Mouse (Mus musculus) forebrain, embryonic 15.5 days (tissue): Measurements from ENCODE around the gene 1110051M20Rik. TPM values are rescaled to one million over a fixed set of nuclear protein-coding genes. Genes with fewer than 3 reads are reported as not detected.

Source experiments
- ATAC-seq: fragments of 200-750 bp; cut with Nextera tagmentation; replicated peaks from 2 replicates; pipeline ENCODE4 v1.8.0; 2017; ENCODE audit warnings: mild to moderate bottlenecking, moderate TSS enrichment, moderate library complexity
- H3K27ac ChIP-seq: fragments of 300-500 bp; sonication (generic); replicated peaks from 2 replicates; pipeline ENCODE4 v1.5.1; 2015; ENCODE audit warnings: mild to moderate bottlenecking, inconsistent platforms
- H3K27me3 ChIP-seq: fragments of 300-500 bp; sonication (generic); 2 replicates; pipeline ENCODE4 v1.6.1; 2015; ENCODE audit warnings: inconsistent platforms
- H3K36me3 ChIP-seq: fragments of 300-500 bp; sonication (generic); 2 replicates; pipeline ENCODE4 v1.6.1; 2015; ENCODE audit warnings: mild to moderate bottlenecking, inconsistent platforms
- H3K4me1 ChIP-seq: fragments of 300-500 bp; sonication (generic); 2 replicates; pipeline ENCODE4 v1.6.1; 2015; ENCODE audit warnings: inconsistent platforms
- H3K4me2 ChIP-seq: fragments of 300-500 bp; sonication (generic); replicated peaks from 2 replicates; pipeline ENCODE4 v1.6.1; 2015; ENCODE audit warnings: mild to moderate bottlenecking, inconsistent platforms
- H3K4me3 ChIP-seq: fragments of 300-500 bp; sonication (generic); 2 replicates; pipeline ENCODE4 v1.5.1; 2015; ENCODE audit warnings: mild to moderate bottlenecking, inconsistent platforms
- H3K9ac ChIP-seq: fragments of 300-500 bp; sonication (generic); replicated peaks from 2 replicates; pipeline ENCODE4 v1.6.1; 2015; ENCODE audit warnings: mild to moderate bottlenecking, inconsistent platforms
- H3K9me3 ChIP-seq: fragments of 300-500 bp; sonication (generic); 2 replicates; pipeline ENCODE4 v1.6.1; 2016; ENCODE audit warnings: inconsistent platforms
- WGBS: fragments of 180-500 bp; shearing (Covaris S2); methylation state at CpG from one replicate; pipeline ENCODE4 v1.1.7; 2015; ENCODE audit warnings: mixed read lengths; 5-methylcytosine and 5-hydroxymethylcytosine counted together
- polyA plus RNA-seq: library from polyadenylated mRNA; unstranded; fragments of >200 nt; fragmentation: Nextera tagmentation; extraction: Ambion mirVana; gene quantifications from 2 replicates; pipeline ENCODE4 v1.2.1, GENCODE M21; 2015

Gene 1110051M20Rik
- polyA plus RNA-seq, 1 experiment from 2014 or later, result 168 TPM

GRCm38 (mm10) chr2:91405071-91405470 lies 39.4 kb downstream of the 1110051M20Rik start:
- no peaks in the 10 kb centered on the region for H3K36me3 ChIP-seq
- H3K9me3 ChIP-seq, result no peaks in the 10 kb centered on the region
- H3K4me2 ChIP-seq, result no peak overlapping the region
- no peaks in the 10 kb centered on the region for H3K27me3 ChIP-seq
- peaks cover 3% of the 10 kb centered on the region for H3K4me1 ChIP-seq
- no peak overlapping the region for H3K27ac ChIP-seq
- ATAC-seq, result no peak
- 79% methylated on average over 4 of the region's 4 CpGs for WGBS
- no peak overlapping the region for H3K4me3 ChIP-seq
- H3K9ac ChIP-seq, result no peak overlapping the region

GRCm38 (mm10) chr2:91399727-91400126 lies 44.8 kb downstream of the 1110051M20Rik start:
- no peak overlapping the region for H3K4me3 ChIP-seq
- no peak overlapping the region for H3K4me2 ChIP-seq
- peak overlapping the region; percentile 80 for H3K27ac ChIP-seq
- H3K36me3 ChIP-seq, result no peaks in the 10 kb centered on the region
- no peaks in the 10 kb centered on the region for H3K9me3 ChIP-seq
- H3K4me1 ChIP-seq, result peaks cover 16% of the 10 kb centered on the region
- H3K9ac ChIP-seq, result no peak overlapping the region
- ATAC-seq, result peak; percentile 87
- H3K27me3 ChIP-seq, result no peaks in the 10 kb centered on the region
- WGBS, result 3% methylated on average over 2 of the region's 2 CpGs

GRCm38 (mm10) chr2:91399168-91399567 lies 45.3 kb downstream of the 1110051M20Rik start:
- no peaks in the 10 kb centered on the region for H3K36me3 ChIP-seq
- H3K4me3 ChIP-seq, result no peak overlapping the region
- no peaks in the 10 kb centered on the region for H3K27me3 ChIP-seq
- WGBS, result 15% methylated on average over 3 of the region's 3 CpGs
- H3K9ac ChIP-seq, result no peak overlapping the region
- no peaks in the 10 kb centered on the region for H3K9me3 ChIP-seq
- peaks cover 16% of the 10 kb centered on the region for H3K4me1 ChIP-seq
- peak overlapping the region; percentile 80 for H3K27ac ChIP-seq
- ATAC-seq, result 0 out of 2 replicates have a peak, but pooled peaks have one; percentile 30
- no peak overlapping the region for H3K4me2 ChIP-seq

- no peak for ATAC-seq
- no peak overlapping the region for H3K9ac ChIP-seq
- no peaks in the 10 kb centered on the region for H3K27me3 ChIP-seq
- H3K4me3 ChIP-seq, result no peak overlapping the region
- peaks cover 3% of the 10 kb centered on the region for H3K4me1 ChIP-seq
- WGBS, result 66% methylated on average over 4 of the region's 4 CpGs
- no peak overlapping the region for H3K27ac ChIP-seq
- no peaks in the 10 kb centered on the region for H3K9me3 ChIP-seq
- no peaks in the 10 kb centered on the region for H3K36me3 ChIP-seq
- no peak overlapping the region for H3K4me2 ChIP-seq
Observed at GRCm38 (mm10) chr2:91394078-91394477, 50.4 kb downstream of the 1110051M20Rik start.

- no peaks in the 10 kb centered on the region for H3K27me3 ChIP-seq
- no peak overlapping the region for H3K9ac ChIP-seq
- H3K4me2 ChIP-seq, result no peak overlapping the region
- no peak overlapping the region for H3K27ac ChIP-seq
- no peak for ATAC-seq
- no peaks in the 10 kb centered on the region for H3K36me3 ChIP-seq
- no peaks in the 10 kb centered on the region for H3K9me3 ChIP-seq
- H3K4me3 ChIP-seq, result no peak overlapping the region
- H3K4me1 ChIP-seq, result peaks cover 8% of the 10 kb centered on the region; the same call in 1 of the 2 replicates
- WGBS, result 63% methylated on average over 3 of the region's 3 CpGs
Observed at GRCm38 (mm10) chr2:91388738-91389137, 55.8 kb downstream of the 1110051M20Rik start.

GRCm38 (mm10) chr2:91388281-91388680 lies 56.2 kb downstream of the 1110051M20Rik start:
- no peaks in the 10 kb centered on the region for H3K9me3 ChIP-seq
- WGBS, result 74% methylated on average over 3 of the region's 3 CpGs
- H3K4me2 ChIP-seq, result no peak overlapping the region
- no peak overlapping the region for H3K9ac ChIP-seq
- peaks cover 8% of the 10 kb centered on the region; the same call in 1 of the 2 replicates for H3K4me1 ChIP-seq
- no peak overlapping the region for H3K4me3 ChIP-seq
- ATAC-seq, result no peak
- H3K27ac ChIP-seq, result no peak overlapping the region
- H3K36me3 ChIP-seq, result no peaks in the 10 kb centered on the region
- no peaks in the 10 kb centered on the region for H3K27me3 ChIP-seq

GRCm38 (mm10) chr2:91387287-91387958 lies 57.1 kb downstream of the 1110051M20Rik start:
- Histone ChIP-seq H3K4me1 (peaks cover 8% of the 10 kb centered on the region; the same call in 1 of the 2 replicates), H3K27me3 (no peaks in the 10 kb centered on the region), H3K27ac (no peak overlapping the region), H3K4me2 (no peak overlapping the region), H3K4me3 (no peak overlapping the region), H3K36me3 (no peaks in the 10 kb centered on the region), H3K9me3 (no peaks in the 10 kb centered on the region), H3K9ac (no peak overlapping the region)
- WGBS, result 92% methylated on average over 6 of the region's 6 CpGs
- ATAC-seq, result no peak

- no peak overlapping the region for H3K27ac ChIP-seq
- H3K4me3 ChIP-seq, result no peak overlapping the region
- H3K4me1 ChIP-seq, result peaks cover 8% of the 10 kb centered on the region; the same call in 1 of the 2 replicates
- no peak overlapping the region for H3K9ac ChIP-seq
- no peak overlapping the region for H3K4me2 ChIP-seq
- no peaks in the 10 kb centered on the region for H3K27me3 ChIP-seq
- no peak for ATAC-seq
- no peaks in the 10 kb centered on the region for H3K36me3 ChIP-seq
- no peaks in the 10 kb centered on the region for H3K9me3 ChIP-seq
- 57% methylated on average over 5 of the region's 5 CpGs for WGBS
Observed at GRCm38 (mm10) chr2:91386547-91387286, 57.8 kb downstream of the 1110051M20Rik start.

- Histone ChIP-seq H3K27me3 (no peaks in the 10 kb centered on the region), H3K27ac (no peak overlapping the region), H3K9me3 (no peaks in the 10 kb centered on the region), H3K36me3 (no peaks in the 10 kb centered on the region), H3K4me1 (peaks cover 8% of the 10 kb centered on the region; the same call in 1 of the 2 replicates), H3K4me2 (no peak overlapping the region), H3K9ac (no peak overlapping the region), H3K4me3 (no peak overlapping the region)
- 81% methylated on average over 6 of the region's 6 CpGs for WGBS
- no peak for ATAC-seq
Observed at GRCm38 (mm10) chr2:91383294-91383693, 61.2 kb downstream of the 1110051M20Rik start.

GRCm38 (mm10) chr2:91377038-91377437 lies 67.5 kb downstream of the 1110051M20Rik start:
- WGBS, result 33% methylated on average over 7 of the region's 7 CpGs
- no peak for ATAC-seq
- no peak overlapping the region for H3K4me2 ChIP-seq
- H3K4me1 ChIP-seq, result peaks cover 9% of the 10 kb centered on the region; the same call in 1 of the 2 replicates
- no peaks in the 10 kb centered on the region for H3K36me3 ChIP-seq
- no peak overlapping the region for H3K9ac ChIP-seq
- H3K27me3 ChIP-seq, result no peaks in the 10 kb centered on the region
- H3K27ac ChIP-seq, result no peak overlapping the region
- H3K9me3 ChIP-seq, result no peaks in the 10 kb centered on the region
- no peak overlapping the region for H3K4me3 ChIP-seq

GRCm38 (mm10) chr2:91370314-91370713 lies 74.2 kb downstream of the 1110051M20Rik start:
- no peak overlapping the region for H3K4me2 ChIP-seq
- ATAC-seq, result no peak

GRCm38 (mm10) chr2:91363272-91363671 lies 81.2 kb downstream of the 1110051M20Rik start:
- Histone ChIP-seq H3K4me2 (no peak overlapping the region), H3K9ac (no peak overlapping the region), H3K27ac (no peak overlapping the region), H3K36me3 (no peaks in the 10 kb centered on the region), H3K27me3 (no peaks in the 10 kb centered on the region), H3K4me3 (no peak overlapping the region), H3K4me1 (peaks cover 14% of the 10 kb centered on the region), H3K9me3 (no peaks in the 10 kb centered on the region)
- 93% methylated on average over 2 of the region's 2 CpGs for WGBS
- no peak for ATAC-seq

More at GRCm38 (mm10) chr2:91370314-91370713, 74.2 kb downstream of the 1110051M20Rik start:
- no peak overlapping the region for H3K27ac ChIP-seq
- H3K27me3 ChIP-seq, result no peaks in the 10 kb centered on the region
- no peak overlapping the region for H3K9ac ChIP-seq
- H3K9me3 ChIP-seq, result no peaks in the 10 kb centered on the region
- no peak overlapping the region for H3K4me3 ChIP-seq
- H3K36me3 ChIP-seq, result no peaks in the 10 kb centered on the region
- WGBS, result 91% methylated on average over 2 of the region's 2 CpGs
- no peaks in the 10 kb centered on the region for H3K4me1 ChIP-seq
